Mouse (Mus musculus) hindbrain, embryonic 13.5 days (tissue): ENCODE measurements at regions not wholly inside any gene's neighbourhood (a gene's known extent, or its start where the extent isn't known, plus 50 kb on each side); places are given as distances from the start of the nearest gene placed in this dataset.
A peak's percentile ranks its signal among the peaks of the same experiment; 100 is the strongest.

Experiments
- ATAC-seq: fragments of 200-750 bp; cut with Nextera tagmentation; 2 replicates; pipeline ENCODE4 v1.8.0; 2017; ENCODE audit warnings: moderate TSS enrichment; ENCODE audit not compliant: low FRiP score
- H3K27ac ChIP-seq: fragments of 300-500 bp; sonication (generic); 2 replicates; pipeline ENCODE4 v1.5.1; 2015; ENCODE audit warnings: inconsistent platforms, mild to moderate bottlenecking, moderate library complexity
- H3K27me3 ChIP-seq: fragments of 300-500 bp; sonication (generic); 2 replicates; pipeline ENCODE4 v1.6.1; 2015; ENCODE audit warnings: mild to moderate bottlenecking, inconsistent platforms
- H3K36me3 ChIP-seq: fragments of 300-500 bp; sonication (generic); 2 replicates; pipeline ENCODE4 v1.6.1; 2015; ENCODE audit warnings: mild to moderate bottlenecking, inconsistent platforms
- H3K4me1 ChIP-seq: fragments of 300-500 bp; sonication (generic); replicated peaks from 2 replicates; pipeline ENCODE4 v1.6.1; 2015; ENCODE audit warnings: inconsistent platforms
- H3K4me2 ChIP-seq: fragments of 300-500 bp; sonication (generic); 2 replicates; pipeline ENCODE4 v1.6.1; 2015; ENCODE audit warnings: inconsistent platforms, mild to moderate bottlenecking, moderate library complexity
- H3K4me3 ChIP-seq: fragments of 300-500 bp; sonication (generic); 2 replicates; pipeline ENCODE4 v1.5.1; 2015; ENCODE audit warnings: mild to moderate bottlenecking, inconsistent platforms
- H3K9ac ChIP-seq: fragments of 300-500 bp; sonication (generic); 2 replicates; pipeline ENCODE4 v1.6.1; 2015; ENCODE audit warnings: mild to moderate bottlenecking, inconsistent platforms
- H3K9me3 ChIP-seq: fragments of 300-500 bp; sonication (generic); 2 replicates; pipeline ENCODE4 v1.6.1; 2016; ENCODE audit warnings: inconsistent platforms
- WGBS: fragments of 180-500 bp; shearing (Covaris S2); methylation state at CpG from one replicate; pipeline ENCODE4 v1.1.7; 2015; 5-methylcytosine and 5-hydroxymethylcytosine counted together

- under 1% methylated on average over 15 of the region's 15 CpGs for WGBS
- Histone ChIP-seq H3K4me2 (peak overlapping the region; percentile 56), H3K4me1 (peaks cover 13% of the 10 kb centered on the region), H3K27me3 (no peaks in the 10 kb centered on the region), H3K36me3 (no peaks in the 10 kb centered on the region), H3K9ac (peak overlapping the region; percentile 51), H3K4me3 (peak overlapping the region; percentile 30), H3K27ac (peak overlapping the region; percentile 60), H3K9me3 (no peaks in the 10 kb centered on the region)
- peak; percentile 94 for ATAC-seq
Measured at GRCm38 (mm10) chr2:95232135-95232772, 794.3 kb upstream of the Api5 start.

GRCm38 (mm10) chr2:95231739-95232134, 793.8 kb upstream of the Api5 start:
- Histone ChIP-seq H3K4me3 (no peak overlapping the region), H3K4me2 (peak overlapping the region; percentile 56; the same call in 1 of the 2 replicates)

GRCm38 (mm10) chr2:95229386-95229785, 791.5 kb upstream of the Api5 start:
- 84% methylated on average over 2 of the region's 2 CpGs for WGBS
- H3K27me3 ChIP-seq = no peaks in the 10 kb centered on the region
- H3K9me3 ChIP-seq = no peaks in the 10 kb centered on the region
- no peak for ATAC-seq
- no peaks in the 10 kb centered on the region for H3K36me3 ChIP-seq
- H3K27ac ChIP-seq = no peak overlapping the region
- peaks cover 13% of the 10 kb centered on the region for H3K4me1 ChIP-seq
- H3K4me2 ChIP-seq = no peak overlapping the region
- H3K4me3 ChIP-seq = no peak overlapping the region
- H3K9ac ChIP-seq = no peak overlapping the region

More at GRCm38 (mm10) chr2:95231739-95232134, 793.8 kb upstream of the Api5 start:
- H3K27me3 ChIP-seq = no peaks in the 10 kb centered on the region
- WGBS = 29% methylated on average over 9 of the region's 9 CpGs
- H3K36me3 ChIP-seq = no peaks in the 10 kb centered on the region
- peak; percentile 60 for ATAC-seq
- H3K4me1 ChIP-seq = peaks cover 13% of the 10 kb centered on the region
- no peaks in the 10 kb centered on the region for H3K9me3 ChIP-seq
- H3K27ac ChIP-seq = no peak overlapping the region
- H3K9ac ChIP-seq = no peak overlapping the region

DNA sequence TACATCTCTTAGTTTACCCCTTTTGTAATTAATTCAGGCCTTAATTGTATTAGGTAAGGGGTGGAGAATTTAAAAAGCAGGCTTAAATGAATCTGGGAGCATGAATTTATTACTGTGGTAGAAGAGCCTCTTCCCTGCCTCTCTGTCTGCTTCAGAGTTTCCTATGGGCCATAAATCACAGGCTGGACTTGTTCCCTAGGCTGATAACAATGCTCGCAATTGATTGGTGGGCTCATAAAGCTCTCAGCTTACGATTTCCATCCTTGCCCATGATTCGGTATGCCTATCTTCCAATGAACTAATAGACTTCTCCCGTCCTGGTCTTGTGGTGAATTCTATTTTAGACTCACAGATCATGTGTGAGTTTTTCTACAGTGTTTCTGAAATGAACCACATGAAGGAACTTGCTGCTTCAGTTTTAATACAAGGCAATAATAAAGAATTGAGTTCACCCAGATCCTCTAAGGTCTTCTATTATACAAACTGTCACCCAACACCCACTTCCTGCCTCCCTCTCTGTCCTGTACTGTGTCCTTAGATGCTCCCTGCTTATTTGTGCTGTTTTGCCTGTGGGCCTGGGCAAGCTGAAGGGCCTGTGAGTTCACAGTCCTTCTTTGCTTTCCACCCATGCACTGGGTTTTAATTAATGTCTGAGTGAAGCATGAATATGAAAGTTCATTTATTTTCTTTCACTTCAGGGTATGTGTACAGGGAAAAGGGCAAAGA, 772.4 kb upstream of the Api5 start:
- no peak overlapping the region for H3K4me2 ChIP-seq
- WGBS = 41% methylated on average over 4 of the region's 4 CpGs
- no peaks in the 10 kb centered on the region for H3K9me3 ChIP-seq
- no peaks in the 10 kb centered on the region; the same call in 1 of the 2 replicates for H3K4me1 ChIP-seq
- H3K36me3 ChIP-seq = no peaks in the 10 kb centered on the region
- no peaks in the 10 kb centered on the region for H3K27me3 ChIP-seq
- H3K9ac ChIP-seq = no peak overlapping the region
- no peak overlapping the region for H3K4me3 ChIP-seq
- no peak for ATAC-seq
- no peak overlapping the region for H3K27ac ChIP-seq
